Mouse (Mus musculus) gastrocnemius, postnatal 36 days (tissue): ENCODE measurements around the gene Zbtb44. TPM values are rescaled to one million over a fixed set of nuclear protein-coding genes. Genes with fewer than 3 reads are reported as not detected.

ENCODE experiments used
- DNase-seq, 2 experiments: peaks; one replicate each; pipeline ENCODE4 v3.0.0; 2022
- intact Hi-C: fragments of 180-260 bp; cut with DNase I; formaldehyde crosslinking; loops from one replicate; pipeline ENCODE4 v1.15.1; 2025
- total RNA-seq, 2 experiments: library from RNA; stranded (reverse); gene quantifications; 2 replicates each; pipeline ENCODE4 v1.2.3; 2021

The Zbtb44 gene
- total RNA-seq, 2 experiments from 2014 or later = 55.5 to 61.7 TPM

GRCm38 (mm10) chr9:31097088-31098082 is 66.9 kb downstream of the Zbtb44 start:
- no peak for DNase-seq
- intact Hi-C loops = no loop called here

- no peak for DNase-seq
- intact Hi-C loops = no loop called here
Observed at GRCm38 (mm10) chr9:31098118-31098517, 67.7 kb downstream of the Zbtb44 start.

- DNase-seq = no peak
- intact Hi-C loops = no loop called here
Observed at GRCm38 (mm10) chr9:31108464-31108863, 78.0 kb downstream of the Zbtb44 start.

DNA sequence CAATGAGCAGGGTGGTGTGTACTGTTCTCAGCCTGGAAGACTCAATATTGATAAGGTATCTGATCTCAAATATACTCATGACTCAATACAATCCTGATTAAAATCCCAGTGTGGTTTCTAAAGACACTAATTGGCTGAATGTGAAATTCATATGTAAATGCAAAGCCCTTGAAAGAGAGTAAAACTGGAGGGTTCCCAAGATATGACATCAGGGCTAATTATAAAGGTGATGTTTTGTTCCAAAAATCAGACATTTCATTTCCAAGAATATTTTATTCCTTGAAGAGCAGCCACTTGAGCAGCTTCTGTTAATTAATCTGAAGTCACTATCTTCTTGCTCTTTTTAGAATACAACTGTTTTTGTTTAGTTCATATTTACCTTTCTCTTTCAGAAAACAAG is 85.1 kb downstream of the Zbtb44 start:
- no peak for DNase-seq
- intact Hi-C loops = no loop called here

DNA sequence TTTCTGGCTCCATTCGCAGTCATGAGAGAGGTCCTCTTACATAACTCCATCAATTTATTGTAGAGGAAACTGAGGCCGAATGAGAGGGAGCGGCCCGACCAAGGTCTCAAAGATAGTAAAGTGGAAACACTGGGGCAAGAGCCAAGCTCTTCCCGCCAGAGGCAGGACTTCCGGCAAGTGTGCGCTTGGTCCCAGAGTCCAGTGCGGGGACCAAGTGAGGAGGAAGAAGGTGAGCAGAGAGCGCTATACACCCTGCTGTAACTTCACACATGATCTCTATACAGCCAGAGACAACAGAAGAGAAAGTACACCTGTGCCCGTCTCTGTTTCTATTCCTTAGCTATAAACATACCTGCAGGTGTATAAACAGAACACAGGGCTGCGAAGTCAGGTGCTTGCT is 86.6 kb downstream of the Zbtb44 start:
- DNase-seq = no peak
- intact Hi-C loops = no loop called here

DNA sequence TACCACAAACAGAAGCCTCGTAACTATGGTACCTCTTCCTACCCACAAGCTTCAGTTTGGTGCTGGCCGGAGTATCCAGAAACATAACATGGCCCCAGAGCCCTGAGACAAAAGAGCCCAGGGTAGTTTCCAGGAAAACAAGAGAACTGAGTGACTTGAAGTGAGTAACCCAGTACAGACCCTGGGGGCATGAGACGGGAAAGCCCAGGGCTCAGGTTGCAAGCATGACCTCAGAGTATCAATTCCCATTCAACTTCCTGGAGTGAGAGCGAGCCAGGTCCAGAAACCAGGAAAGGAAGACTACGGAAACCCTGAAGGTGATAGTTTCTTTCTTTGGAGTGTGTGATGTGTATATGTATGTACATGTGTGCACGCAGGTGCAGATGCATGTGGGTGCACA is 87.0 kb downstream of the Zbtb44 start:
- intact Hi-C loops = no loop called here
- DNase-seq = no peak

GRCm38 (mm10) chr9:31118520-31119298 is 88.3 kb downstream of the Zbtb44 start:
- intact Hi-C loops = no loop called here
- DNase-seq = no peak

- intact Hi-C loops = no loop called here
- no peak for DNase-seq
Observed at GRCm38 (mm10) chr9:31119405-31119804, 89.0 kb downstream of the Zbtb44 start.

DNA sequence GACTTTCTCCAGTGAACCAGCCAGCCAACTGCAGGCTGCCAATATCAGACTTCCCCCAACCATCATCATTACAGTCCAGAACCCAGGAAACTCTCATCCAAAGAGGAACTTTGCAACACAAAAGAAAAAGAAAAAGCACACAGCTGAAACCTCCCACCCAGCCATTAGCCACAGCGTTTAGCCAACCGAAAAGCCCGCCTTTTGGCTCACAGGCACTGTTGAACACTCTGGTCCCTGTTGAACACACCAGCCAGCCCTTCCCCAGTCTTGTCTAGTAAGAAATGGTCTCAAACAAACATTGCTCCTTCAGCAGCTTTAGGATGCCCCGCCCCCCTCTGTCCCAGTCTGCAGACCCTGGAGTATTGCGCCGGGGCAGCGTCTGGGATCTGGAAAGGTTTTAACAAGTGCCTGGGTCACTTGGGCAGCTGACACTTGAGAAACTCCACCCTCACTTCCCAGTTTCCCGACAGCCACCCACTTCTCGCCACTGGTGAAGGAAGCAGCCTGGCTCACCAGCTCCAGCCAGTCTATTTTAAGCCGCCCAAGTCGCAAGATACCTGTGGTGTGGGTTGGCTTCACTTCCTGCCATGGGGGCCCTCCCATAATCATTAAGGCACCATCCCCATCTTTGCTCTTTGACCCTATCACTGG is 89.6 kb downstream of the Zbtb44 start:
- intact Hi-C loops = no loop called here
- no peak for DNase-seq

DNA sequence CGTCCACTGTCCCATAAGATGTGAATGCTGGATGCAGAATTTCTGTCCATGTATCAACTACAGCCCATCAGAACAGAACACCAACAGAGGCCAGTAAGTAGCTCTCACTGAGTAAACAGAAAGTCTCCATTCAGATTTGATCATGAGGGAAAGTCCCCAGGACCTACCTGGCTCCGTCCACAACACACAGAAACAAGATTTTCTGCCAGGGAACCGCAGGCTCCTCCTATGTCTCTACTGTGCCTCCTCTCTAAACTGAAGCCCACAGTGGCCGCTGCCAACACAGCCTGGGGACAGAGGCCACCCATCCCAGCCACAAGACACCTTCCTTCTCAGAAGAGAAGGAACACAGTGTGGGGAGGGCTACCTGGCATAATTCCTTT is 90.1 kb downstream of the Zbtb44 start:
- no peak for DNase-seq
- intact Hi-C loops = no loop called here

DNA sequence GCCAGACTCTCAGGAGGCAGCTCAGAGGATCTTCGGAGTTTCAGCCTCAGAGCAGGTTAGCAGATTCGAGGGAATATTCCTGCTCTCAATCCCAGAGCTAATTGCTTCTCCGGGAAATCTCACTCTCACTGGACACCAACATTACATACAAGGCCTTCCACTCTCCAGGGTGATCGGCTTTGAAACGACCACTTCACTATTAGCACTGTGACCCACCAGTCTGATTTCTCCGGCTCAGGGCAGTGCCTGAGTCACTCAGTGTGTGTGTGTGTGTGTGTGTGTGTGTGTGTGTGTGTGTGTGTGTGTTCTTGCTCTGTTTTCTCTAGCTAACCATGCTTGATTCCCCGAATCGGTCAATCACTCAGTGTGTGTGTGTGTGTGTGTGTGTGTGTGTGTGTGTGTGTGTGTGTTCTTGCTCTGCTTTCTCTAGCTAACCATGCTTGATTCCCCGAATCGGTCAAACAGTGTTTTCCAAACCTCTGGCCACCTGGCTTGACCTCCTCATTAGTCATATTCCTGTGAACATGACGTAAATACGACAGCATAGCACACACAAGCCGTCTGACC is 92.1 kb downstream of the Zbtb44 start:
- DNase-seq = no peak
- intact Hi-C loops = no loop called here

Other genes with a start within 250 kb of the Zbtb44 start
- 1 to 10 TPM; 1.7 TPM for gene Adamts15, start 108.2 kb upstream of the Zbtb44 start, total RNA-seq
- 1 to 10 TPM; 2.3 to 6.7 TPM for gene Adamts8, start 88.1 kb upstream of the Zbtb44 start, total RNA-seq
- gene St14, start 101.2 kb downstream of the Zbtb44 start, total RNA-seq = not detected
- gene Aplp2, start 181.2 kb downstream of the Zbtb44 start, total RNA-seq = 100 to 1,000 TPM in 1 of 2 experiments, 10 to 100 TPM in 1; 95.8 to 118 TPM
- 1 to 10 TPM; 3.8 TPM for gene Prdm10, start 249.9 kb downstream of the Zbtb44 start, total RNA-seq